Mouse (Mus musculus): Measurements from ENCODE around the gene Klhl3.
A peak's percentile ranks its signal among the peaks of the same experiment; 100 is the strongest.

The Klhl3 gene

DNA sequence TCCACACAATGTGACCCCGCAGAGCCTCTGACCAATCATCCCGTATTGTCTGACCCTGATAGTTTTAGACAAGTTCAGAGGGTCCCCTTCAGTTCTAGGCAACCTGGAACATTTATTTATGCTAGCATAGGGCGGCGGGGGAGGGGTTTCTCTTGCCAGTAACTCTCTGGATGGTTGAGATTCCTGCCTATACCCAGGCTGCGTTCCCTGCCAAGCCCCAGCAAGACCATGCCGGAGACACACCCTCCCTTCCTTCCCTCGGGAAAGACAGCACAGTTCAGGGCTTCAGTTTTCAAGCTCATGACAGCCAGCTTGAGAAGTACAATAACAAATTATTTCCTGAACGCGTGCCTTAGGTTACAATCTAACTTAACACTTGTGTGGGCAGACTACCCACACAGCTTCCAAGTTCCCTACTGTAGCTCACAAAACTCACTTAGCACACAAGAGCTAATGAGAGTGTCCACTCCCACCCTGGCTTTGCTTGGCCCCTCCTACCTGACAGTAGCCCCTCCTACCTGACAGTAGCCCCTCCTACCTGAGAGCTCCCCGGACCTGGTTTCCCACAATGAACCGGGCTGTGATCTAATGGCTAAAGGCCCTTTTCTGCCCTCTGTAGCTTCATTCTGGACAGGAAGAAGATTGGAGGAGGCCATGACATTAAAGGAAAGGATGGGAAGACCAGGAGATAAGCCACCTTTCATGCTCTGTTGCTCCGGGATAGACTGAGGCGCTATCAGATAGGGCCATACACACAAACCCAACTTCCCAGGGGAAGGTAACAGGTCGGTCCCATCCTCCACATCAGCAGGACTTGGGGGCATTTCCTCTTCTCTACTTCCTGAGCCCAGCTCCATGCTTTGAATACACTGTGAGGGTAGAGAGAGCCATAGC is 46.6 kb downstream of the Klhl3 start:
- peak; percentile 60 for DNase-seq (ENCODE audit: low spot score)

DNA sequence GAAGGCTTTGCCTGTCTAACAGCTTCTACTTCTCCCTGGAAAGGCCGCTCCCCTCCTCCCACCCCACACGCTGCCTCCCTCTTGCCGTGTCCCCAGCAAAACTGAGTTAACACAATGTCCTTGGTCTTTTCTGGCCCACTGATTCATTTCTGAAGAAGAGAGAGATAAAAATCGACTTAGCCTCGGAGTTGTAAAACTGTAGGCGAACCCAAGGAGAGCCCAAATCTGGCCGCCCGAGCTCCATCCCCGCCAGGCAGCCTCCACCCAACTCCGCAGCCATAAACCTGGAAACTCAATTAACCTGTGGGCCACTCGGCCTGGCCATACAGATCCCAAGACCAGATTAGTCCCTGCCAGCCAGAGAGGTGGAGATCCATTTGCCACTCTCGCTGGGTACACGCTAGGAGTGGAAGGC is 47.3 kb downstream of the Klhl3 start:
- no peak for DNase-seq (ENCODE audit: low spot score)

GRCm38 (mm10) chr13:58065316-58065715 is 48.1 kb downstream of the Klhl3 start:
- DNase-seq (ENCODE audit: low spot score): no peak

DNA sequence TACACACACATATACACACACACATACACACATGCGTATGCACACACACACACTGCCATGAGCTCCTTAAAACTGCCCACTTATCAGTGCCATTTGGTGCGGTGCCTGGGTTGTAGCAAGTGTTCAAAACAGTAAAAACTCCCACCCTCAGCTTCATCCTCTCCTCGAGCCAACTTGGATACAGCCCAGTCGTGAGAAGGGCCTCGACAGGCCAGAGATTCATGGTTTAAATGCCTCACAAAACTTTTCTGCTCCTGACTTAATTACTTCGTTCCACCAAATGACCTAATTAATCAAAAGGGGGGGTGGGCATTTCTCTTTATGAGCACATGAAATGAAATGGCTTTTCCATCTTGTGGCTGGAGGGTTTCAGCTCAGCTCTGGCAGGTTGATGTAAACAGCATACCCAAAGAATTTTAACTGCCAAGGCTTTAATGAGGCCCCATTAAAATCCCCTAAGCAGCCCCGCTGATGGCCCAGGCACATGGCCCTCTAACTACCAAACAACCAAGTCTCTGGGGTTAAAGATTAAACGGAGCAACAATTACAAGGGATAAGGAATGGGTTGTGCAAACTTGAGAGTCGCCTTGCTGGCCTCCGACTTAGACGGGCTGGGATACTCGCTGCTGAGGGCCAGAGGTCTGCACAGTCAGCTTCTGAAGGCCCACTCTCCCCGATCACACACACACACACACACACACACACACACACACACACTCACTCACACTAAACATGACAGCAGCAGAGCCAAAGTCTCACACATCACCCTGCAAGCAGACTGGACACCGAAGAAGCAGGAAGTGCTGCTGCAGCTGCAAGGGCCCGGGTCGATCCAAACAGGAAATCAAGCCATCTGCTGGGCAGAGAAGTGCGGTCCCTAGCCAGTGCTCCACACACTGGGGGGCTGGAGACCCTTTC is 55.2 kb downstream of the Klhl3 start:
- DNase-seq (ENCODE audit: low spot score): peak; percentile 86

DNA sequence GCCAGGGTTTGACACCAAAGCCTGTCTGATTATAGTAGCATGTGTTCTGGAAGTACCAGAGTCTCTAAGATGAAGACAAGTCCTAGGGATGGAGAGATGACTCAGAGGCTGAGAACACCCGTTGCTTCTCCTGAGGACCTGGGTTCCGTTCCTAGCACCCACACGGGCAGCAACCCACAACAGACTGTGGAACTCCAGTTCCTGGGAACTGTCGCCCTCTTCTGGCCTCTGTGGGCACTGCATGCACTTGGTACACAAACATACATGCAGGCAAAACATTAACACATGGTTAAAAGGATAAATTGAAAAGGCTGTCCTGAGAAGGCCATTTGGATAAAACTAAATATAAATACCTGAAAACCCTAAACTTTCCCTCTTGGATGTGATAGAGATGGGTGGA is 56.8 kb downstream of the Klhl3 start:
- no peak for DNase-seq (ENCODE audit: low spot score)

DNA sequence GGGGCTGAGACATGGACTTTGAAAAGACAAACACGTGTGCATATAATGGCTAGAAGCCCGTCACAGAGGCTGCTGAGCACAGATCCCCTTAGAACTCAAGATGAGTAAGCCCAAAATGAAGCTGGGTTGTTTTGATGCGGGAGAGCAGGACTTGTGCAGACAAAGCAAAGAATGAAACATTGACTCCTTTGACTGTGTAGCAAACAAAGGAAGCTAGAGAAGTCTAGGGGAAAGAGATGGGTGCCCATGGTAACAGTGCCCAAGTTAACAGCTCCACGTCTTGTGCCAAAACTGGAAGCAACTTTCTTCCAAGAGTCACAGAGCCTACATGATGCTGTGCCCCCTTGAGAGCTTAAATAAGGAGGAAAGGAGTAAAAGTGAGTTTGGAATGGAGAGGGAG is 59.8 kb downstream of the Klhl3 start:
- no peak for DNase-seq (ENCODE audit: low spot score)

GRCm38 (mm10) chr13:58051654-58052053 is 61.7 kb downstream of the Klhl3 start:
- DNase-seq (ENCODE audit: low spot score): no peak

DNA sequence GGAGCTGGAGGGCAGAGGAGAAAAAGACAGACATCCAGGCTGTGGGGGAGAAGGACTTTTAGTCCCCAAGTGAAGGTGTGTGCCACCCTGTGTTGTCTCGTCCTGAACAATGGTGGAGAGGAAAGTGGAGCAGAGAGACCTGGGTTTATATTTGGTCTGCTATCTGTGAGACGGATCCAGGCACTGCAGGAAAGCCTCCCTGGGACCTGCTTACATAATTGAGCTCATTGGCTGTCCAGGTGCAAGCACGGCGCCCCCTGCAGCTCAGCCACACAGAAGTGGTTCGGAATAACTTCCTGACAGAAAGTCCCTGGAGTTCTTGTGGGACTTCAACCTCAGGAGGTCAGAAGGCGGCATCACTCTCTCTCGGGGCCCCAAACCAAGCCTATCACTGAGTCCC is 62.1 kb downstream of the Klhl3 start:
- DNase-seq (ENCODE audit: low spot score): no peak

- DNase-seq (ENCODE audit: low spot score): no peak
Measured at GRCm38 (mm10) chr13:58049121-58049520, 64.3 kb downstream of the Klhl3 start.

GRCm38 (mm10) chr13:58048076-58048475 is 65.3 kb downstream of the Klhl3 start:
- no peak for DNase-seq (ENCODE audit: low spot score)

DNA sequence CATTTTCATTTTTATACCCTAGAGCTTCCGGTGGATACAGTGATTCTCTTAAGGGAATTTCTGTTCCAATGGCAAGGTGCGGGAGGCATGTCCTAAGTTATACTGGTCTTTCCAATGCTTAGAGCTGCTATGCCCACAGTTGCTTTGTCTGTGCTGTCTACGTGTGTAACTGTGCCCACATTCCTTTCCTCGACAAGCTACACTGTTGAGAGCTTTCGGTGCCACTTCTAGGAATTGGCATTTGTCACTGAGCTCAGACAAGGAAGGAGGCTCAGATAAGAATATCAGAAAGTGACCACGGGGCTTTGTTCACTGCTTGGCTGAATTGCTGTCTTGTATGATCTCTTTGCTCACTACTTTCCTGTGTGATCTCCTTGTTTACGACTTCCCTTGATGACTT is 67.2 kb downstream of the Klhl3 start:
- DNase-seq (ENCODE audit: low spot score): no peak

- no peak for DNase-seq (ENCODE audit: low spot score)
Measured at GRCm38 (mm10) chr13:58045278-58045677, 68.1 kb downstream of the Klhl3 start.

DNA sequence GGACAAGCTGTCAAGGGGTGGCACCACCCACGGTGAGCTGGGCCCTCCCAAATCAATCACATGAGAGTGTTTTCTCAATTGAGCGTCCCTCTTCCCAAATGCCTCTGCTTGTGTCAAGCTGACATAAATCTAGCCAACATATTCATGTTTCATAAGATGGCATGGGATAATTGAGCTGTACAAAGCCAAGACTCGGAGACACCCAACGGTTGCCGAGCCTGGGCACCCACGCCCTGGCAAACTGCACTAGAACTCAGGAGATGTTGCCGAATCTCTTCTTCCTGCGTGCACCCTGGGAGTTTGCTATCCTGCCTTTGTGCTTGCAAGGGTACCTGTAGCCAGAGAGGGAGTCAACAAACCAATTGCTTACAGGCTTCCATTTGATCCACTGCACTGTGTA is 70.1 kb downstream of the Klhl3 start:
- DNase-seq (ENCODE audit: low spot score): no peak

DNA sequence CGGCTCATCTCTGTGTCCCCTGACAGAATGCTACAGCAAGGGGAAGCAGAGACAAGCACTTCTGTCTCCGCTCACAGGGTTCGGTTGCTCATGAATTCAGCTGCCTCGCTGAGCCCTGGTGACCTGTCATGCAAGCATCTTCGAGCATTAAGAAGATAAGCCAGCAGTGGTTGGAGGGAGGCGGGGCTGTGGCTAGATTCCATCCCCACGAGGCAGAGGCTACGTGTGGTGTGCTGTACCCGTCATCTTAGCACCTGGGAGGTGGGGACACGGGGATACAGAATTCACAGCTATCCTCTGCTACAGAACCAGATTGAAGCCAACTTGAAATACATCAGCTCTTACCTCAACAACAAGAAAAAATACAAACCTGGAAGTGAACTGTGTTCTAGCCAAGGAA is 73.3 kb downstream of the Klhl3 start:
- DNase-seq (ENCODE audit: low spot score): no peak

DNA sequence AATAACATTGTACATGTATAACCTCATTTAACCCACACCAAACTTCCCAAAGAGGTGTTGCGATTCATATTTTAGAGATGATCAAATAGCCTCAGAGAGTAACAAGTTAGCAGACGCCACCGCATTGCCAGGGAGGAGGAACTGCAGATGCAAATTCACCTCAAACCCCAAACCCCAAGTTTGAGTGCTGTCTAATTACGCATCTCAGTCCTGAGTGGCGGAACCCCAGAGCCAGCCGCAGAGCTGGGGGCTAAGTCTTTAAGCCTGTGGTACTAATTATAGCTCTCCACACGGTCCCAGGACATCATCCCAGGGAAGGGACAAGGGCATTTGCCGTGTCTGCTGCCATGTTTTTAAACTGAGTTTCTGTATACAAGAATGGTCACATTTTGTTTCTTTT is 75.9 kb downstream of the Klhl3 start:
- DNase-seq (ENCODE audit: low spot score): no peak

GRCm38 (mm10) chr13:58035470-58036156 is 77.8 kb downstream of the Klhl3 start:
- DNase-seq (ENCODE audit: low spot score): no peak

- no peak for DNase-seq (ENCODE audit: low spot score)
Measured at GRCm38 (mm10) chr13:58034985-58035384, 78.4 kb downstream of the Klhl3 start.

- DNase-seq (ENCODE audit: low spot score): no peak
Measured at GRCm38 (mm10) chr13:58034507-58034906, 78.9 kb downstream of the Klhl3 start.

DNA sequence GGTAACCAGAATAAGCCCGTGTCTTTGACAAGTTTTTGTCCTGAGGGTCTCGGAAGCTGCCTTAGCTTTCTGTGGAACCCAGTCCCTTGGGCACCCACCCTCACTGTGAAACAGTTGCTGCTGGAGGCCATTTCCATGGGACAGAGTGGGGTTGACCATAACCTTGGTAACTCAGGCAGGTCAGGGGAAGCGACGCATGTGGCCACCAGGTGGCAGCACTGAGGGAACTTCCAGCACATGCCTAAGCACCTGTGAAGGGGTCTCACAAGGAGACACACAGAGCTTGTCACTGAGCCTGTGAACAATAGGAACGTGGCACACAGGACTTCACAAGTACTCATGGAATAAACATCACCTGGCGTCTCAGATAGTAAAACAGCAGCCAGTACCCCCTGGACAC is 81.6 kb downstream of the Klhl3 start:
- DNase-seq (ENCODE audit: low spot score): peak; percentile 58

GRCm38 (mm10) chr13:58027115-58027514 is 86.3 kb downstream of the Klhl3 start:
- no peak for DNase-seq (ENCODE audit: low spot score)

- no peak for DNase-seq (ENCODE audit: low spot score)
Measured at GRCm38 (mm10) chr13:58025701-58026414, 87.5 kb downstream of the Klhl3 start.
